Mouse (Mus musculus) T-helper 1 cell (primary cell): ENCODE measurements at regions not wholly inside any gene's neighbourhood (a gene's known extent, or its start where the extent isn't known, plus 50 kb on each side); places are given as distances from the start of the nearest gene placed in this dataset.
"Not testable (repeated sequence)": the region's sequence is repeated elsewhere in the genome, so short reads cannot be mapped to it uniquely, and the experiment has no call there.

Source experiments
- in situ Hi-C: fragments of 300-600 bp; cut with MboI, MseI; formaldehyde crosslinking; loops from one replicate; pipeline ENCODE4 v1.15.1; 2025; ENCODE audit warnings: high pct_unique_total_duplicates

DNA sequence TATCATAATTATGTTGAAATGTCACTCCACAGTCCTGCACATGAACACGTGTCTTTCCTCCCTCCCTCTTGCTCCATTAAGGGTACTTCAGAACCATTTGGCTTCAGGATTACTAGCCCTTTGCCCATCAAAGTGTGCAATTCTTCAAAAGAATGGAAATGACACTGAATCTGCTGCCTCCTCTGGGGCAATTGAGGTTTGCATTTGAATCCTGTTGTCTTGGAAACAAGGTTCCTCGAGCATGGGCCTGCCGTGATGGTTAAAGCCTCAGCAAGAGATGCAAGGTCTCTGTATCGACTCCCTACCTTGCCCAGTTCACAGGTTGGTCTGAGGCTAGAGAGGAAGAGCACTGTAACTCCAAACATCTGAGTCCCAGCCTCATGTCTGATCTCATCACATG is 136.0 kb downstream of the Sptssa start:
- in situ Hi-C loops = no loop called here

- in situ Hi-C loops = no loop called here
These were observed 137.0 kb downstream of the Sptssa start for GRCm38 (mm10) chr12:54519370-54519769.

DNA sequence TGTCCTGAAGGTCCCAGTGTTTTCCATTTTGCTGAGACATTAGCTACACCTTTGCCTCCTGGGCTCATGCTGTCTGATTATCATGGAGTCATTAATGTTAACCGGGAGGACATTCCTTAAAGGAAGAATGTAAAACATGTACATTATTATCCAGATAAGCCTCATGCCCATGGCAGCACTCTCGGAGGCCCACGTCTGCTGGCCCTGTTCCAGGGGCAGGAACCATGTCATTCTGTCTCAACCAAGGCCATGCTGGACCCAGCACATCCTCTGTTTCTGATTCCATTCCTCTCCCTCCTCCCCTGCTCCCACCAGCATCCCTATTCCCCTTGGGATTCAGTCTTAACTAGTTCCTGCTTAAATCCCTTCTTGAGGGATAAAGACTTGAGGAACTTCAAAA is 139.1 kb downstream of the Sptssa start:
- in situ Hi-C loops = no loop called here

DNA sequence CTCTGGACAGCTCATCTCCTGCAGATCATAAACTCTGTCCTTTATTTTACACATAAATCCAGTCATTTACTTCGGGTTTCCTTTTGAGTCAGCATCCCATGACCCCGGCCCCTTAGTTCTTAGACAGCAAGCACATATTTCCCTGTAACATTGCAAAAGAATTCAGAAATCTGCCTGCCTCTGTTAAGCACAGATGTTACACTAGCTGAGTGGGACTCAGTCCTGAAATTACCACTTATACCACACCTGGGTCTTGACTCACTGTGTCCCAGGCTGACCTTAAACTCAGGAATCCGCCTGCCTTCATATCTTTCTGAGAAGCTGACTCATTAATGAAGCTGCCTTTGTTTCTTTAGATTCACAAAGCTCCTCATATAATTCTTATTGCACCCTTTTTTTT is 139.9 kb downstream of the Sptssa start:
- in situ Hi-C loops = no loop called here

GRCm38 (mm10) chr12:54516039-54516438 is 140.3 kb downstream of the Sptssa start:
- in situ Hi-C loops = not testable (repeated sequence)

GRCm38 (mm10) chr12:54509903-54510302 is 146.5 kb downstream of the Sptssa start:
- in situ Hi-C loops = no loop called here

GRCm38 (mm10) chr12:54502775-54503174 is 153.6 kb downstream of the Sptssa start:
- in situ Hi-C loops = no loop called here

- in situ Hi-C loops = loop anchor here (10.0 kb wide), 1 partner anchor 395 kb away; no protein-coding TSS in a partner anchor
These were observed 156.4 kb downstream of the Sptssa start for GRCm38 (mm10) chr12:54499963-54500362.

DNA sequence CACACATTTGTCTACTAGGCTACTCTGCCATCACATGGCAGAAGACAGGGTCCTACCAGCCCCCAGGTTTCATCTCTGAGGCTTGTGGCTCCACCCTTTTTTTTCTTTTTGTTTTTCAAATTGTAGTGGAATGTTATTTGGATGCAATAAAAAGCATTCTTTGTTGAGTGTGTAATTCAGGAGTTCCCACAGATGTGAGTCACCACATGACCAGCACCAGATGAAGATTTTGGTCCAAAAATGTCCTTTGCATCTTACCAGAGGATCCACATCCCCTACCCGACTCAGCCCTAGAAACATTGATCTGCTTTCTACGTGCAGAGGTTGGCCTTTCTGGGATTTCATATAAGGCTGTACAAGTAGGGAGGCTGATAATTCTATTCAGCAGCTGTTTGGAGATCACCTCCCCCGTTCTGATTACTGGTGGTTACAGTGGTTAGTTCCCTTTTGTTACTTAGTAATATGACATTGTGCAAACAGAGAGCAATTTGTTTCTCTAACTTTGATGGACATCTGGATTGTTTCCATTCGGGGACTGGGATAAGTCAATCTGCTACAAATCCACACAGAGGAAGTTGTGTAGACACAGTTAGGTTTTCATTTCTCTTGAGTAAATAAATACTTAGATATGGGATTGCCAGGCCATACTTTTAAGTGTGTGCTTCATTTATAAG is 160.5 kb downstream of the Sptssa start:
- in situ Hi-C loops = loop anchor here (10.0 kb wide), 1 partner anchor 391 kb away; no protein-coding TSS in a partner anchor

DNA sequence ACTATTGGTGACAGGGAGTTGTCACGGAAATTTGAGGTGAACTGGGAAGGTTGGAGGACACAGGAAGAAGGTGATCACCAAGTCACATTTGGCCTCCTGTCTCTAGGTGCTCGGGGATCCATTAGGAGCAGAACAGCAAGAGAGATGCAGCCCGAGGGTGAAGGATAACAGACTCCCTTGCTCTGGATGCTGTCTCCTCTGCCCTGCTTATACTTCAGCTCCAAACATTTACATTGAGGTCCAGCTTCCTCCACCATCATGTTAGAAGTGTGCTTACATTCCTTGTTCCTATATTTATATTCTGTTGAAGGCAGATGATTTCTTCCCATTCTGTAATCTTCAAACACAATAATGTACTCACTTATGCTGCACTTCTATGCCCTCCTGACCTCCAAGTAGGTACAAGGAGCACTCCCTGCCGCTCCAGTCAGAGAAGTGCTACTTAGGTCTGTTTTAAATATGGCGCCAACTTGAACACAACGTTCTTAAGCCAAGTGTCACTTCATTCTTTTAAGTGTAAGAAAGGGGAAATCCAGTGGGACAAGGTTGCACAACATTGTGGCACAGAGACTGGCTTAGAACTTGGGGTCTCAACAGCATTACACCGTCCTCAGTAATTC is 161.5 kb downstream of the Sptssa start:
- in situ Hi-C loops = loop anchor here (10.0 kb wide), 1 partner anchor 390 kb away; no protein-coding TSS in a partner anchor

DNA sequence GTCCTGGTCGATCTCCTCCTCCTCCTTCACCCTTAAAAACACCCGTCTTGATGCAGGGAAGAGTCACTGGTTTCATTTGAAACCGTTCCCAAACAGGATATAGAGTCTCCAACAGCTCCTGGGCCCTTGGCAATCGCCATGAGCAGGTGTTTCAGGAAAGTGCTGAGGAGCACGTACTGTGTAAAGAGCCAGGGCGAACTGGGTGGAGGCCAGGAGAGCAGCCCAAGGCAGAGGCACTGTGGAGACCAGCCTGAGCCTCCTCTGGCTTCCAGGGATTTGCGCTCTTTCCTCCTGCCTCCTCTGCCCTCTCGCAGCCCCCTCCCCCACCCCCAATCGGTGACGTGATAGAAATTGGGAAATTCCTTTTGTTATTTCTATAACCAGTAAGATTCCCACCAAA is 163.6 kb downstream of the Sptssa start:
- in situ Hi-C loops = loop anchor here (10.0 kb wide), 1 partner anchor 388 kb away; no protein-coding TSS in a partner anchor

GRCm38 (mm10) chr12:54490460-54490859 is 165.9 kb downstream of the Sptssa start:
- in situ Hi-C loops = loop anchor here (10.0 kb wide), 1 partner anchor 386 kb away; no protein-coding TSS in a partner anchor

GRCm38 (mm10) chr12:54489675-54490074 is 166.7 kb downstream of the Sptssa start:
- in situ Hi-C loops = loop anchor here (10.0 kb wide), 1 partner anchor 385 kb away; no protein-coding TSS in a partner anchor

GRCm38 (mm10) chr12:54487689-54488088 is 168.7 kb downstream of the Sptssa start:
- in situ Hi-C loops = no loop called here

GRCm38 (mm10) chr12:54482020-54482419 is 174.4 kb downstream of the Sptssa start:
- in situ Hi-C loops = no loop called here

GRCm38 (mm10) chr12:54479841-54480240 is 176.5 kb downstream of the Sptssa start:
- in situ Hi-C loops = no loop called here

DNA sequence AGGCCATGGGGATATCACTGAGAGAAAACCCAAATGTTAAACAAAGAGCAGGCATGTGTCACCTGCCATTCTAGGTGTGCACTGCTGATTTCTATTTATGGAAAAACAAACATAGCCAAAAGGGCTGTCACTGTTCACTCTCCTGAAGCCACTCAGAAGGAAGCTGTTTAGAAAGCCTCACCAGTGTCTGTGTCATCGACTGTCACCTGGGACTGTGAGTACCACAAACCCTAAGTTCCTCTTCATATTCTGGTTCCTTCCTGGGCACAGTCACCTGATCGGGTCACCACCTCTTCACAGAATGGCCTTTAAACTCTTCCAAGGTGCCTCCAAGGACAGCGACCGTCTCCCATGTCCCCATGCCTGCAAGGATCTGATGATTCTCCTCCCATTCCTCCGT is 183.5 kb downstream of the Sptssa start:
- in situ Hi-C loops = no loop called here

- in situ Hi-C loops = no loop called here
These were observed 184.0 kb downstream of the Sptssa start for GRCm38 (mm10) chr12:54472407-54472806.

DNA sequence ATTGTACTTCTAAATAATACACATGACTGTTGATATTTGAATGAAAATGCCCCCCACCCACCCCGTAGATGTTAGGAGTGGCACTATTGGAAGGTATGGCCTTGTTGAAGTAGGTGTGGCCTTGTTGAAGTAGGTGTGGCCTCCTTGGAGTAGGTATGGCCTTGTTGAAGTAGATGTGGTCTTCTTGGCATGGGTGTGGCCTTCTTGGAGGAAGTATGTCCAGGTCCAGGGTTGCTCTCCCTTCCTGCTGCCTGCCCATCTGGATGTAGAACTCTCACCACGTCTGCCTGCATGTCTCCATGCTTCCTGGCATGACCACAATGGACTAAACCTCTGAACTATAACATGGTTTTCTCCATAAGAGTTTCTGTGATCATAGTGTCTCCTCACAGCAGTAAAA is 188.7 kb downstream of the Sptssa start:
- in situ Hi-C loops = no loop called here

GRCm38 (mm10) chr12:54463806-54464205 is 192.6 kb downstream of the Sptssa start:
- in situ Hi-C loops = no loop called here

- in situ Hi-C loops = no loop called here
These were observed 195.0 kb downstream of the Sptssa start for GRCm38 (mm10) chr12:54461411-54461810.

GRCm38 (mm10) chr12:54460135-54460523 is 196.2 kb downstream of the Sptssa start:
- in situ Hi-C loops = no loop called here
